Mouse (Mus musculus) naive thymus-derived CD4-positive, alpha-beta T cell, adult 2 months (primary cell): ENCODE data around the gene Syt1.

Experiments used
- DNase-seq: peaks from one replicate; pipeline ENCODE4 v3.0.0-alpha.2; 2011; ENCODE audit warnings: low read depth

Syt1 gene

GRCm38 (mm10) chr10:108885769-108886168 is 125.0 kb downstream of the Syt1 start:
- no peak for DNase-seq

DNA sequence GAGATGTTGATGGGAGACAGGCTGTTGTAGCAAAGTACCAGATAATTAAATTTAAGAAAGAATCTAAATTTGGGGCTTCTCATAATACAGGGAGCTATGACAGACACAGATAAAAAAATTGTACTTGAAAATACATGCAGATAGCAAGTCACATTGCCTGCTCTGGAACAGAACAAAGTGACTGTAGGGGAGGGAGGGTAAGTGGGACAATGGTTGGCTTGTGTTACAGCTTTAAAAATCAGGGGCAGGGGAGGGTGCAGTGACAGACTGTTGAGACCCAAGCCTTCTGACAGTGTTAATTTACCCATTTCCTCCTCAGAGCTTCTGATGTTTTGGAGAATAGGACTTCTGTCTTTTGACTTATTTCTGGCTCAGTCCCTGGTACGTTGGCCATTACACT is 126.3 kb downstream of the Syt1 start:
- DNase-seq, result no peak

GRCm38 (mm10) chr10:108880372-108880771 is 130.4 kb downstream of the Syt1 start:
- DNase-seq, result no peak

GRCm38 (mm10) chr10:108875730-108876129 is 135.1 kb downstream of the Syt1 start:
- no peak for DNase-seq

- no peak for DNase-seq
Measured at GRCm38 (mm10) chr10:108874687-108875086, 136.1 kb downstream of the Syt1 start.

GRCm38 (mm10) chr10:108872359-108872758 is 138.4 kb downstream of the Syt1 start:
- no peak for DNase-seq

DNA sequence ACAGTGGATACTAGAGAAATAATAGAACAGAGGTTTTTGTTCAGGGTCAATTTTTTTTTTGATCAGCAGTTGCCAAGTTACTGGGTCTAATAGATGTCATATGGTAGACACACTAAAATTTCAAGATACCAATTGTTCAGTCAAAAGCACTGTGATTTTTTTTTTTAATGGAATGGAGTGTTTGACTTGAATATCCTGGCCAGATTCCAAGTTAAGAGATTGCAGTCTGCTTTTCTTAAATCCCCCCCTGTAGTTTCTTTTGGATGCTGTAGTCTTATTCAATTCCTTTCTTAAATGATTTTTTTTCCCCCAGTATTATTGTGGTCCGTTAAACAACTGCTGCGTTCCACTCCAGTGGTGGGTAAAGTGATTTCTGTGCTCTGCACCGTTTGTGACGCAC is 140.2 kb downstream of the Syt1 start:
- no peak for DNase-seq

- DNase-seq, result no peak
Measured at GRCm38 (mm10) chr10:108868136-108868535, 142.6 kb downstream of the Syt1 start.

- no peak for DNase-seq
Measured at GRCm38 (mm10) chr10:108867202-108867601, 143.6 kb downstream of the Syt1 start.

- no peak for DNase-seq
Measured at GRCm38 (mm10) chr10:108865586-108865985, 145.2 kb downstream of the Syt1 start.

GRCm38 (mm10) chr10:108855986-108856385 is 154.8 kb downstream of the Syt1 start:
- no peak for DNase-seq

DNA sequence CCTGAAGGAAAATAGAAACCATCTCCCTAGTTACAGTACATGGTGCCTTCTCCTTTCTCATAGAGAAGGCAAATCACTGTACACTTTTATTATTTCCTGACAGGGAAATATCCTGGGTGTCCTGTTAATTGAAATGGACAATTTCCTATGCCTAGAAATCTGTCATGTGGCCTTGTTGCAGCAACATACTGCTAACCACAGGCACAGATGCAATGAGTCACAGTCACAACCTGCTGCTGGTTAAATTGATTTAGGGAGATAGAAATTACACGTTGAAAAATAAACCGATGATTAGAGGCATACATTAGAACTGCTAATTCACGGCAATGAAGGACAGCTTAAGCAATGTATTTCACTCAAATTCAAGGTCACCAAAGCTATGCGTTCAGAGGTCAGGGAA is 158.0 kb downstream of the Syt1 start:
- DNase-seq, result no peak

DNA sequence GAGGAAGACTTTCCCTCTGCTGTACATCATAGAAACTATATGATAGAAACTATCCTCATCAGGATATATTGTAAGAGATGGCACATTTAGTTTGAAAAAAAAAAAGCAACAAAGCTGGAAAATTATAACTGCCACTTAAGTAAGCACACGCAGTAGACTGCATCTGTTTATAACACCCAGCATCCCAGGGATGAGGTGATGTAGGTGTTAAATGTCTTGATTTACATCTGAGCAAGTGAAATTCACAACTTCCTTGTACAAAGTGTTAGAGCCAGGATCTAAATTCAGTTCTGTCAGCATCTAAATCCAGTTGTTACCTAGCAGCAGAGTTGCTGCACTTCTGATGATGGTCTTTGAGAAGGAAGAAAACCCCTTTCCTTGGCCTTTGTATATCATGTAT is 173.3 kb downstream of the Syt1 start:
- no peak for DNase-seq

DNA sequence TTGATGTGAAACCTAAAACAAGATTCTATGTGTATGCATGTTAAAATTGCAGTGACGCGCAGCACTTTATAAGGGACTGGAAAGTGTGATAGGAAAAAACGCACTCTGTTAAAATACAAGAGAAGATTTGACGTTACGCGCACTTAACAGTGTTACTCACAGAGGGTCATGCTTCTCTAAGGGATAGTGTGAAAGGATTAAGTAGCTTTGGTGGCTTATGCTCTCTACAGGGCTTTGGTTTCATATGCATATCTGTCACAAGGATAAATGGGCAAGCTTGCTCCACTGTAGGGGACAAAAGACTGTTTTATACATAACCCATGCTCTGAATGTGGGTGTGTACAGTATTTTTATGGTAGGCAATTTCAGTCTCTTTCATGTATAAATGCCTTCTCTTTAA is 178.5 kb downstream of the Syt1 start:
- no peak for DNase-seq

- DNase-seq, result no peak
Measured at GRCm38 (mm10) chr10:108831801-108832200, 179.0 kb downstream of the Syt1 start.

GRCm38 (mm10) chr10:108822273-108822672 is 188.5 kb downstream of the Syt1 start:
- DNase-seq, result no peak

DNA sequence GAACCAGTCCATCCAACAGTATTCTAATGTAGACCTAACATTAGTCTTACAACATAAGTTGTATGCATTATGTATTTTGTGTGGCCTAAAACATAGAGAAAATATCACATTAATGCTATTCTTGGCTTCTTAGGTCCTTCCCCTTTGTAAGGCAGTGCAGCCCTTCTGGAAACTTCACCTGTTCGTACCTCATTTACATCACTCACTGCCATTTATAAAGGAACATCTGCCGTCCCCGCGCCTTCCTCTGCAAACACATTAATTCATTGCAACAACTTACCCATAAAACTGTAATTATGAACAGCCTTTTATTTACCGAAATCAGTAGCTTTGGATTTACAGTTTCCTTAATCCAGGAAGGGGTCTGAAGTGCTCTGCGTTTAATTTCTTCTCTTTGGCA is 195.4 kb downstream of the Syt1 start:
- DNase-seq, result no peak

GRCm38 (mm10) chr10:108804380-108804779 is 206.4 kb downstream of the Syt1 start:
- no peak for DNase-seq

GRCm38 (mm10) chr10:108800776-108801175 is 210.0 kb downstream of the Syt1 start:
- no peak for DNase-seq

GRCm38 (mm10) chr10:108798826-108799225 is 212.0 kb downstream of the Syt1 start:
- no peak for DNase-seq

GRCm38 (mm10) chr10:108782817-108783216 is 228.0 kb downstream of the Syt1 start:
- no peak for DNase-seq

- DNase-seq, result no peak
Measured at GRCm38 (mm10) chr10:108780614-108781013, 230.2 kb downstream of the Syt1 start.

GRCm38 (mm10) chr10:108776735-108777134 is 234.0 kb downstream of the Syt1 start:
- no peak for DNase-seq

GRCm38 (mm10) chr10:108771081-108771480 is 239.7 kb downstream of the Syt1 start:
- DNase-seq, result no peak

GRCm38 (mm10) chr10:108765564-108765963 is 245.2 kb downstream of the Syt1 start:
- DNase-seq, result no peak
